Mouse (Mus musculus) hindbrain, embryonic 12.5 days (tissue): ENCODE measurements around the gene Ttyh2. TPM values are rescaled to one million over a fixed set of nuclear protein-coding genes. Genes with fewer than 3 reads are reported as not detected.

Experiments used
- ATAC-seq: fragments of 200-750 bp; cut with Nextera tagmentation; 2 replicates; pipeline ENCODE4 v1.8.0; 2017; ENCODE audit warnings: moderate TSS enrichment; ENCODE audit not compliant: low FRiP score
- H3K27ac ChIP-seq: fragments of 300-500 bp; sonication (generic); 2 replicates; pipeline ENCODE4 v1.5.1; 2016; ENCODE audit warnings: mild to moderate bottlenecking
- H3K27me3 ChIP-seq: fragments of 300-500 bp; sonication (generic); 2 replicates; pipeline ENCODE4 v1.6.1; 2016; ENCODE audit warnings: mild to moderate bottlenecking
- H3K36me3 ChIP-seq: fragments of 300-500 bp; sonication (generic); 2 replicates; pipeline ENCODE4 v1.6.1; 2016; ENCODE audit warnings: mild to moderate bottlenecking
- H3K4me1 ChIP-seq: fragments of 300-500 bp; sonication (generic); 2 replicates; pipeline ENCODE4 v1.6.1; 2016
- H3K4me2 ChIP-seq: fragments of 300-500 bp; sonication (generic); replicated peaks from 2 replicates; pipeline ENCODE4 v1.6.1; 2016; ENCODE audit warnings: mild to moderate bottlenecking
- H3K4me3 ChIP-seq: fragments of 300-500 bp; sonication (generic); 2 replicates; pipeline ENCODE4 v1.5.1; 2016; ENCODE audit warnings: mild to moderate bottlenecking
- H3K9ac ChIP-seq: fragments of 300-500 bp; sonication (generic); 2 replicates; pipeline ENCODE4 v1.6.1; 2016; ENCODE audit warnings: mild to moderate bottlenecking, moderate library complexity
- H3K9me3 ChIP-seq: fragments of 300-500 bp; sonication (generic); replicated peaks from 2 replicates; pipeline ENCODE4 v1.6.1; 2016; ENCODE audit warnings: mild to moderate bottlenecking
- WGBS: fragments of 180-500 bp; shearing (Covaris S2); methylation state at CpG from one replicate; pipeline ENCODE4 v1.1.7; 2016; 5-methylcytosine and 5-hydroxymethylcytosine counted together
- polyA plus RNA-seq: library from polyadenylated mRNA; unstranded; fragments of >200 nt; fragmentation: Nextera tagmentation; extraction: Ambion mirVana; gene quantifications from 2 replicates; pipeline ENCODE4 v1.2.1, GENCODE M21; 2016

Gene Ttyh2
- polyA plus RNA-seq, 1 experiment from 2014 or later, result 18.0 TPM

- Histone ChIP-seq H3K27me3 (no peaks in the 10 kb centered on the region), H3K27ac (no peak overlapping the region), H3K4me1 (peaks cover 13% of the 10 kb centered on the region), H3K9me3 (no peaks in the 10 kb centered on the region), H3K4me3 (no peak overlapping the region), H3K36me3 (peaks cover 15% of the 10 kb centered on the region; the same call in 1 of the 2 replicates), H3K4me2 (no peak overlapping the region), H3K9ac (no peak overlapping the region)
- ATAC-seq, result no peak
- 83% methylated on average over 12 of the region's 12 CpGs for WGBS
Measured at GRCm38 (mm10) chr11:114699511-114699910, 24.3 kb downstream of the Ttyh2 start.

- Histone ChIP-seq H3K27me3 (no peaks in the 10 kb centered on the region), H3K9me3 (no peaks in the 10 kb centered on the region), H3K4me2 (no peak overlapping the region), H3K9ac (no peak overlapping the region), H3K4me1 (peaks cover 19% of the 10 kb centered on the region), H3K27ac (0 out of 2 replicates have a peak overlapping the region, but pooled peaks have one; percentile 76), H3K4me3 (no peak overlapping the region), H3K36me3 (0 out of 2 replicates have a peak, but pooled peaks cover 5% of the 10 kb centered on the region)
- no peak for ATAC-seq
- 92% methylated on average over 15 of the region's 15 CpGs for WGBS
Measured at GRCm38 (mm10) chr11:114702311-114702995, 27.2 kb downstream of the Ttyh2 start.

- no peak for ATAC-seq
- H3K4me2 ChIP-seq, result no peak overlapping the region
- WGBS, result 84% methylated on average over 6 of the region's 6 CpGs
- H3K27ac ChIP-seq, result peak overlapping the region; percentile 76; the same call in 1 of the 2 replicates
- H3K9me3 ChIP-seq, result no peaks in the 10 kb centered on the region
- H3K4me3 ChIP-seq, result no peak overlapping the region
- H3K9ac ChIP-seq, result no peak overlapping the region
- peaks cover 19% of the 10 kb centered on the region for H3K4me1 ChIP-seq
- no peaks in the 10 kb centered on the region for H3K27me3 ChIP-seq
- H3K36me3 ChIP-seq, result 0 out of 2 replicates have a peak, but pooled peaks cover 9% of the 10 kb centered on the region
Measured at GRCm38 (mm10) chr11:114702996-114703361, 27.7 kb downstream of the Ttyh2 start.

DNA sequence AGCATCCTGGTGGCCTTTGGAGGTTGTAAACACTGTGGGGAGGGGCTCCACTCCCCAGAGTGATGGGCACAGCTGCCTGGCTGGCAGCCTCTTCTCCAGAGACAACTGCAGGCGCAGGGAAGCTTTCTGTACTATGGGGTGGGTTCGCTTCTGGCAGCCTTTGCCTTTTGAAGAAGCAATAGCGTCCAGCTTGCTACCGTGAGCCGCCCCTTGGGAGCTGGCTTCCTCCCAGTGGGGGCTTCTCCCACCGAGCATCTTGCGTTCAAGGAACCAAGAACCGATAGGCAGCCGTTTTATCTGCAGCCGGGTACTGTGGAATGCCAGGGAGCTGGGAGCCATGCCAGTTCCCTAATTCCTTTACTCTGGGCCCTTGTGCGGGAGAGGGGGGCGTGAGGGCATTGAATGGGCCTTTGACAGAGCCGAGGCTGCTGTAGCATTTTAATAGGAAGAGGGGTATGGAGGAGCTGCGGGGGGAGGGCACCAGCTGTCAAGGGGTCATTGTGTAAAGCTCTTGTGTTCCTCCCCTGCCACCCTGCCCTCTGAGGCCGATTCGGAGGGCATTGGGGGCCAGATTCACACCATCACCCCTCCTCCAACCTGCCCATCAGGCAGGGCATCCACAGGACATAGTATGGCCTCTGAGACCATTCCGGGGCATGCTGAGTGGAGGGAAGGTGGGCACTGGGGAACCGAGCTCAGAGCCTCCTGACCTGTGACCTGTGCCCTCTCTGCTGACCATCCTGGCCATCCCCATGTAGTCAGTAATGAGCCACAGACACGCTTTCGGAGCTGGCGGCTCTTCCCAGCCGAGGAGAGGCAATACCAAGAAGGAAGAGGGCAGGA lies 29.1 kb downstream of the Ttyh2 start:
- peak; percentile 92 for ATAC-seq
- H3K9ac ChIP-seq, result no peak overlapping the region
- H3K4me2 ChIP-seq, result peak overlapping the region; percentile 26
- 40% methylated on average over 22 of the region's 22 CpGs for WGBS
- no peaks in the 10 kb centered on the region for H3K27me3 ChIP-seq
- H3K4me3 ChIP-seq, result no peak overlapping the region
- no peaks in the 10 kb centered on the region for H3K9me3 ChIP-seq
- peaks cover 9% of the 10 kb centered on the region; the same call in 1 of the 2 replicates for H3K36me3 ChIP-seq
- peak overlapping the region; percentile 76 for H3K27ac ChIP-seq
- peaks cover 19% of the 10 kb centered on the region for H3K4me1 ChIP-seq

GRCm38 (mm10) chr11:114706358-114706757 lies 31.1 kb downstream of the Ttyh2 start:
- H3K4me3 ChIP-seq, result no peak overlapping the region
- no peak overlapping the region for H3K4me2 ChIP-seq
- 85% methylated on average over 5 of the region's 5 CpGs for WGBS
- no peak overlapping the region for H3K9ac ChIP-seq
- no peaks in the 10 kb centered on the region for H3K9me3 ChIP-seq
- H3K27me3 ChIP-seq, result no peaks in the 10 kb centered on the region
- H3K4me1 ChIP-seq, result peaks cover 19% of the 10 kb centered on the region
- H3K36me3 ChIP-seq, result peaks cover 15% of the 10 kb centered on the region
- no peak overlapping the region for H3K27ac ChIP-seq
- no peak for ATAC-seq

- peaks cover 20% of the 10 kb centered on the region for H3K36me3 ChIP-seq
- WGBS, result 85% methylated on average over 3 of the region's 3 CpGs
- H3K27me3 ChIP-seq, result no peaks in the 10 kb centered on the region
- peaks cover 9% of the 10 kb centered on the region; the same call in 1 of the 2 replicates for H3K4me1 ChIP-seq
- no peak overlapping the region for H3K4me2 ChIP-seq
- no peak overlapping the region for H3K27ac ChIP-seq
- ATAC-seq, result no peak
- no peak overlapping the region for H3K4me3 ChIP-seq
- no peaks in the 10 kb centered on the region for H3K9me3 ChIP-seq
- no peak overlapping the region for H3K9ac ChIP-seq
Measured at GRCm38 (mm10) chr11:114711393-114711792, 36.2 kb downstream of the Ttyh2 start.

GRCm38 (mm10) chr11:114711861-114712260 lies 36.6 kb downstream of the Ttyh2 start:
- Histone ChIP-seq H3K9ac (no peak overlapping the region), H3K36me3 (peaks cover 20% of the 10 kb centered on the region), H3K9me3 (no peaks in the 10 kb centered on the region), H3K4me1 (peaks cover 9% of the 10 kb centered on the region; the same call in 1 of the 2 replicates), H3K27ac (no peak overlapping the region), H3K27me3 (no peaks in the 10 kb centered on the region), H3K4me3 (no peak overlapping the region), H3K4me2 (no peak overlapping the region)
- peak; percentile 55; the same call in 1 of the 2 replicates for ATAC-seq
- WGBS, result 70% methylated on average over 12 of the region's 12 CpGs

GRCm38 (mm10) chr11:114714526-114714925 lies 39.3 kb downstream of the Ttyh2 start:
- Histone ChIP-seq H3K9me3 (no peaks in the 10 kb centered on the region), H3K4me3 (no peak overlapping the region), H3K36me3 (peaks cover 18% of the 10 kb centered on the region), H3K9ac (no peak overlapping the region), H3K4me1 (peaks cover 9% of the 10 kb centered on the region; the same call in 1 of the 2 replicates), H3K4me2 (no peak overlapping the region), H3K27me3 (no peaks in the 10 kb centered on the region), H3K27ac (no peak overlapping the region)
- no peak for ATAC-seq
- 81% methylated on average over 6 of the region's 6 CpGs for WGBS

- no peak for ATAC-seq
Measured at GRCm38 (mm10) chr11:114715531-114715930, 40.3 kb downstream of the Ttyh2 start.

GRCm38 (mm10) chr11:114720535-114720934 lies 45.3 kb downstream of the Ttyh2 start:
- H3K36me3 ChIP-seq, result peaks cover 5% of the 10 kb centered on the region; the same call in 1 of the 2 replicates
- no peaks in the 10 kb centered on the region for H3K27me3 ChIP-seq
- no peak overlapping the region for H3K27ac ChIP-seq
- no peaks in the 10 kb centered on the region for H3K9me3 ChIP-seq
- no peak overlapping the region for H3K4me3 ChIP-seq
- no peak overlapping the region for H3K9ac ChIP-seq
- peaks cover 6% of the 10 kb centered on the region for H3K4me1 ChIP-seq
- no peak for ATAC-seq
- H3K4me2 ChIP-seq, result no peak overlapping the region
- WGBS, result 85% methylated on average over 10 of the region's 10 CpGs

More at GRCm38 (mm10) chr11:114715531-114715930, 40.3 kb downstream of the Ttyh2 start:
- WGBS, result 72% methylated on average over 7 of the region's 7 CpGs
- no peak overlapping the region for H3K27ac ChIP-seq
- no peaks in the 10 kb centered on the region for H3K27me3 ChIP-seq
- no peak overlapping the region for H3K4me3 ChIP-seq
- H3K36me3 ChIP-seq, result peaks cover 12% of the 10 kb centered on the region
- no peaks in the 10 kb centered on the region for H3K9me3 ChIP-seq
- no peak overlapping the region for H3K9ac ChIP-seq
- no peak overlapping the region for H3K4me2 ChIP-seq
- peaks cover 9% of the 10 kb centered on the region; the same call in 1 of the 2 replicates for H3K4me1 ChIP-seq

DNA sequence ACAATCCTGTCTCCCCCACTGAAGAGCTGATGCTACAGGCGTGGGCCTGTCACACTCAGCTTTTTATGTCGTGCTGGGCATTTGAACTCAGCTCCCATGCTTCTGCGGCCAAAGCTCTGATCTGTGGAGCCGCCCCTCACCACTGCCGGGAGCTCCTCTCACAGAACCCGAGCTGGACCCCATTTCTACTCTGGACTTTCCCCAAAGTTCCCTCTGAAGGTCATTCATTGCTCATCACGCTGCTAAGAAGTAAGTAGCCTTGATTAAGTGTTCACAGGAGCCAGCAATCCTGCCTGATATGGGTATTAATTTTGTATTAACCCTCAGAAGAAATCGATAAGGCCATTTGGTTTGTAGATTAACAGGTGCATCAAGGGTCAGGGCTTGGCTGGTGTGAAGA lies 47.2 kb downstream of the Ttyh2 start:
- Histone ChIP-seq H3K27ac (no peak overlapping the region), H3K4me3 (no peak overlapping the region), H3K9me3 (no peaks in the 10 kb centered on the region), H3K9ac (no peak overlapping the region), H3K4me2 (no peak overlapping the region), H3K27me3 (no peaks in the 10 kb centered on the region), H3K36me3 (peaks cover 5% of the 10 kb centered on the region; the same call in 1 of the 2 replicates), H3K4me1 (peaks cover 13% of the 10 kb centered on the region)
- ATAC-seq, result no peak
- 86% methylated on average over 8 of the region's 8 CpGs for WGBS

GRCm38 (mm10) chr11:114723030-114723429 lies 47.8 kb downstream of the Ttyh2 start:
- Histone ChIP-seq H3K4me2 (no peak overlapping the region), H3K27ac (no peak overlapping the region), H3K4me3 (no peak overlapping the region), H3K27me3 (0 out of 2 replicates have a peak, but pooled peaks cover 5% of the 10 kb centered on the region), H3K36me3 (peaks cover 5% of the 10 kb centered on the region; the same call in 1 of the 2 replicates), H3K9ac (no peak overlapping the region), H3K9me3 (no peaks in the 10 kb centered on the region), H3K4me1 (peaks cover 18% of the 10 kb centered on the region)
- WGBS, result 74% methylated on average over 13 of the region's 13 CpGs
- no peak for ATAC-seq
